Mouse (Mus musculus) CD4-positive, CD25-positive, alpha-beta regulatory T cell, adult 2 months (primary cell): ENCODE measurements around the gene Zfp799.

Source experiments
- DNase-seq: peaks from one replicate; pipeline ENCODE4 v3.0.0-alpha.2; 2012; ENCODE audit warnings: low read depth, low spot score

Zfp799 gene

DNA sequence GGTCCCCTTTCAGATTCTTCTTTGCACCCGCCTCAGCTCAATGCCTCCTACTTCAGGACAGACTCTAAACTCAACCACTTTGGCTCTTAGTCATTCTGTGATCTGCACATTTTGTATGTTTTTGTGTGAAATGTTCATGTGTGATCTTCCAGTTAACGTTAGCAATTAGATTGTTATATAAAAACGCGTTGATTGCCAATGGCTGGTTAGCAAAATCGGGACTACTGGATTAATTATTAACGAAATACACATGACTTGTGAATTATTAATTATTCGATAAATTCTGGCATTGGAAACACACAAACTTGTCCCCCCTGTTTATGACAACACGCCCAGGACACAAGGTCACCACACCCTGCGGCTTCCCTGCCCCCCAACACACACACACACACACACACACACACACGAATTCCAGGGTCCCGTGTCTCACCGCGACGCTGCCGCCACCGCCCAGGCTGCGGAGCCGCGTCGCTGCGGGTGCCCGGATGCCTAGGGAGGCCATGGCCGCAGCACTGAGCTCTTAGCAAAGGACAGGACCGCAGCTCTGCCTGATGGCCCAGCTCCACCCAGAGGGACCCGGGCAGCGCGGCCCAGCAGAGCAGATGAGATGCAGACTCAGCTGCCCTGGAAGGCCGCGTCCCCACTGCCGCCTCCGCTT lies 42.5 kb downstream of the Zfp799 start:
- DNase-seq = peak; percentile 66

DNA sequence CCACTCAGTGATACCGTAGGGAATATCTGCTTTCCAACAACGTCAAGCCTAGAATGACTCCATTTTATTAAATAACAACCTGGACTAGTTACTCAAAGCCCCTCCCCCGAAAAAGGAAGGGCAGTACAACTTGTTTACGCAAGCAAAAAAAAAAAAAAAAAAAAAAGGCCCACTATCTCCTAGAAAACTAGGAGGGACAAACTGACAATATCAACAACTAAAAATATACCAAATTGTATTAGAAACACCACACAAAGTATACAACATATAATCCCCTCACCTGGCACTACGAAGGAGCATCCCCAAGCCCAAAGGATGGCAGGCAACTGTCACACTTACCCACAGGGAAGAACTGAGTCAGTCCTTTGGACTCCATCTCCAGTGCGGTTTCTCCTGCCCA lies 43.1 kb downstream of the Zfp799 start:
- no peak for DNase-seq

DNA sequence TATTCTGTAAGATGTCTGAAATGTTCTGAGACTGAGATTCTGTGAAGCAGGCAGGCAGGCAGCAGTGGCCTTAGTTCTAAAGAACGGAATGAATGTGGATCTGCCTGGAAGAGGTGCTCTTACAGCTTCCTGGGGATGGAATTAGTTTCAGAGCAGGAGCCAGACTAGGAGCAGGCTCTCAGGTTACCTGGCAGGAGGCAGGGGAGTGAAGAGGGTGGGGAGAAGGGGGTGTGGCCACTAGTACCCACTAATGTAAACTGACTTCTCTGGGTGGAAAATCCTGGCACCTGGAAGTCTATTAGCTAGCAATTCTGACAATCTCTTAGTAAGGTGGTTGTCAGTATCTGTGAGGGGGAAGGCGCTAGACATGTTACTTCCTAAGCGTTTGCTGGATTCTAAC lies 44.4 kb downstream of the Zfp799 start:
- no peak for DNase-seq

DNA sequence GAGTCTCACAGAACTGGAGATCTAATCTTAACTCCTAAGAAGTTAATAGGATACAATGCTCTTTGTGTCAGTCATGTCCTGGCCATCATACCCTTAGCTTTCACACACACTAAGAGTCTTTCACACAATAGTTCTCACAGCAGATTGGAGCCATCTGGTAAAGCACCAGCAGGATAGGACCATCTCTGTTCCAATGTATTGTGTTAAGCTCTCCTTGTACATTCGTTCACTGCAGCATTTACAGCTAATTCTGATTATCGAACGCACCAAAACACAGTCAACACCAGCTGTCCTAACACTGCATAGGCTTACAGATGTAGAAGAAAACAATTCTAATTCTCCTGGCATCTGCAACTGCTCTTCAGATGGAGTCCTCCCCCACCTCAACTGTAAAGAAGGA lies 52.5 kb downstream of the Zfp799 start:
- DNase-seq = no peak

DNA sequence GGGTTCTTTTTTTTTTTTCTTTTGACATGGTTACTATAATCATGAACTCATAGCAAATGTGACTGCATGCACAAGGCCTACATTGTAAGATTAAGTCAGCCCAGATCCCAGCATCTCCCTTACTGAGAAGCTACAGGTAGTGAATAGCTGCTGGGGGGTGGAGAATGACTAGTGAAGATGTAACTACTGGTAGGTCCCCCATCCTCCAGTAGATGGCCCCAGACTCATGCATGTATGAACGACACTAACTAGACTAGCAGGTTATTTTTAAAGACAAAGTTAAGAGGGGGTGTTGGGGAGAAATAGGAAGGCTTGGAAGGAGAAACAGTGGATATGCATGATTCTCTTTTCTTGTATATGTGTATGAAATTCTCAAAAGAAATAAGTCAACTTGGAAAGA lies 58.8 kb downstream of the Zfp799 start:
- peak; percentile 60 for DNase-seq

DNA sequence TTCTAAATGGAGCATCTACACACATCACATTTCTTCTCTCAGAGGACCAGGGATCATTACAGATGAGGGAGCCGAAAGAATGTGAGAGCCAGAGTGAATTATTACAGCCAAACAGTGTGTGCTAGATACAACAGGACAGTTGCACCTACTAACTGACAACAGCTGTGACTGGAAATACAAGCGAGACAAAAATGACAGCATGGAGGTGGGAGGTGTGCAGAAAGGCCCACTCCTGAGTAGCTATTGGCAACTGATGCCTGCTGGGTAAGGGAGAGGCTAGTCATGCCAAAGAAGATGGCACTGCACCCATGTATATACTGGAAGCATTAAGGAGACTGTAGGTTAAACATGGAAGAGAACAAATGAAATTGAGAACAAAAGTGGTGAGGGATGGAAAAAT lies 63.6 kb downstream of the Zfp799 start:
- no peak for DNase-seq
